Mouse (Mus musculus): ENCODE data around the gene Sec14l1.
A peak's percentile ranks its signal among the peaks of the same experiment; 100 is the strongest.

Sec14l1 gene

GRCm38 (mm10) chr11:117111967-117112648, 2.9 kb upstream of the Sec14l1 start:
- no peak for DNase-seq

- DNase-seq, result no peak
These were observed 2.3 kb upstream of the Sec14l1 start for GRCm38 (mm10) chr11:117112649-117113051.

- DNase-seq, result peak; percentile 57 to 61
These were observed 1.6 kb upstream of the Sec14l1 start for GRCm38 (mm10) chr11:117113377-117113776.

DNA sequence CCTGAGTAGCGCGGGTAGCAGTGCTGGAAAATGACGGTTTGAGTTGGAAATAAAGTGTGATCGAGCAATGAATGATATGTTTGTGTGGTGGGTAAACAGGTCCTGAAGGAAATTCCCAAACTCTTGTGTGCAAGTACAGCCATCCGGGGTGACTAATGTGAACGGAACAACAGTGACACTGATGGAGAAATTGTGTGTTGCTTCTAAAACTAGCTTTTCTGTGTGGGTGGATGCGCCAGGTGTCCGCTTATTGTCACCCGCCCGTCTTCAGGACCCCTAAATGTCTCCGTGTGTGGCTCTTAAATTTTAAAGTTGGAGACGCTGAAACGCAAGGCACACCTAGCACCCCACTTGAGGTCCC, 757 bp upstream of the Sec14l1 start:
- DNase-seq, result no peak

- no peak for DNase-seq
These were observed 615 bp downstream of the Sec14l1 start for GRCm38 (mm10) chr11:117115346-117116219.

GRCm38 (mm10) chr11:117116350-117117303, 1.7 kb downstream of the Sec14l1 start:
- DNase-seq, result no peak

DNA sequence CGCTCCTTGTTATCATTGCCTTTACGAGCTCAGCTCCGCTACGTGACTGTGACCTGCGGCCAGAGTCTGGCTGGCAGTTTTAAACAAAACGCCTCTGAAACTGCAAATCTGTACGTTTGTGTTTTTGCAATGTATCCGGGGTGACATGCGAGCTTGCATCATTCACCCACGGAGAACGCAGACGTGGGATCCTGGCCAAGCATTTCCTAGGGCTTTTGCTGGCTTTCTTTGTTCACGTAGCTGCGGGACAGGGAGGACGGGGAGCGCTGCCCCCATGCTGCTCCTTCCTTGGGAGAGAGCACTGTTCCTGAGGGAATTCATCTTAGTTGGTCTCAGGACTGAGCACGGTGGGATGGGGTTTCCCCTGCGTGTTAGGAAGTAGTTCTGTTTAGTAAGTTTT, 2.4 kb downstream of the Sec14l1 start:
- no peak for DNase-seq

GRCm38 (mm10) chr11:117117791-117118190, 2.8 kb downstream of the Sec14l1 start:
- no peak for DNase-seq

GRCm38 (mm10) chr11:117118248-117118647, 3.3 kb downstream of the Sec14l1 start:
- no peak for DNase-seq

GRCm38 (mm10) chr11:117118721-117119321, 3.9 kb downstream of the Sec14l1 start:
- DNase-seq, result no peak

- no peak for DNase-seq
These were observed 4.8 kb downstream of the Sec14l1 start for GRCm38 (mm10) chr11:117119723-117120122.

- DNase-seq, result no peak
These were observed 5.6 kb downstream of the Sec14l1 start for GRCm38 (mm10) chr11:117120285-117121163.

- no peak for DNase-seq
These were observed 6.2 kb downstream of the Sec14l1 start for GRCm38 (mm10) chr11:117121164-117121535.

DNA sequence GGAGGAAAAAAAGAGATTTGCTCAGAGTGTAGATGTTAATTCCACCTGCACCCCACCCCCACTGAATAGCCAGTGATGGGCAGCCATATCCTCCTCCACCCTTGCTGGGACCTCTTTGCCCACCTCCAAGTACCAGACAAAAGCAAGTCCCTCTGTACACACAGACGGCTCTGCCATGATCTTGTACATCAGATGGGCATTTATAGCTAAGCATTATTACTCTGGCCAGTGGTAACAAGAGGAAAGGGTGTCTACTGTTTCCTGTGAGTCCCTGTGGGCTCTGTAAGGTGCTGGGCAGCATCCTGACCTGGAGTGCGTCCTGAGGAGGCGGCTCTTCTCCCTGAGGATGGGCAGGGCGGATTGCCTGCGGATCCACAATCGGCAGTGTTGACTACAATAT, 7.0 kb downstream of the Sec14l1 start:
- DNase-seq, result no peak

- DNase-seq, result no peak
These were observed 8.6 kb downstream of the Sec14l1 start for GRCm38 (mm10) chr11:117123418-117124085.

DNA sequence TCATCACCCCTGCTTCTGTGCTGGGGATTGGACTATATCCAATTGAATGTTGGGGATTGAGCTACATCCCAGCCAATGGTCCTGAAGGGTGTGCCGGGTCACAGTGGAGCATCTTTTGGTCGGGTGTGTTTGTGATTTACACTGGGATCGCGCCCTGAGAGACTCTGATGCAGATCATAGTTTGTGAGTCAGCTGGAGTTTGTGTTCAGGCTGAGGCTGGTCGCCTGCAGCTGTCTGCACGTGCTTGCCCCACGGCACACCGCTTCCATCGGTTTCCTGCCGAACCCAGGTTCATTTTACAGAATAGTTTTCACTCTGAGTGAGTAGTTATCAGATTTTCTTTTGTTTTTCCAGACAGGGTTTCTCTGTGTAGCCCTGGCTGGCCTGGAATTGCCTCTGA, 9.6 kb downstream of the Sec14l1 start:
- DNase-seq, result no peak

DNA sequence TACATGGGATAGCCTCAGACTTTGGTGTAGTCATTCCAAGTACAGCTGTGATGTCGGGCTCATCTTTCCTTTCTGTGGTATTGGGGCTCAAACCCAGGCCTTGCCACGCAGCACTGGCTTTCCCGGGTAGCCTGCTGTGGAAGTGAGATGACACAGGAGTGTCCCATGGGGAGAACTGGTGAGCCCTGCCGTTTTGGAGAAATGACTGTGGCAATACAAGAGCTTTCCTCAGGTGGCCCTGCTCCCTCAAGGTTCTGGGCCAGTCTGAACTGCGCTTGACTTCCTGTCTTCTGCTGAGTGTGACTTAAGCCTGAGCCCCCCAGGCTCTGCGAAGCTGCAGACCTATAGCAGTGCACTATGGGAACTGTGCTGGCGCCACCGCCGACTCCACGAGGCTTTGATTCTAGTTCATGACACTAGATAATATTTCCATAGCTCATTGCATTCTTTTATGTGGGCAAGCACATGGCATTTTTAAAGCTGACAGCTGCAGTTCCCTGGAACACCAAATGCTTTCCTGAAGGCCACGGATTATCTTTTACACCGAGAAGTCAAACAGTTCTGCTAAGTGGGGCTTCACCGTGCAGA, 12.4 kb downstream of the Sec14l1 start:
- no peak for DNase-seq

- no peak for DNase-seq
These were observed 13.1 kb downstream of the Sec14l1 start for GRCm38 (mm10) chr11:117127931-117128548.

DNA sequence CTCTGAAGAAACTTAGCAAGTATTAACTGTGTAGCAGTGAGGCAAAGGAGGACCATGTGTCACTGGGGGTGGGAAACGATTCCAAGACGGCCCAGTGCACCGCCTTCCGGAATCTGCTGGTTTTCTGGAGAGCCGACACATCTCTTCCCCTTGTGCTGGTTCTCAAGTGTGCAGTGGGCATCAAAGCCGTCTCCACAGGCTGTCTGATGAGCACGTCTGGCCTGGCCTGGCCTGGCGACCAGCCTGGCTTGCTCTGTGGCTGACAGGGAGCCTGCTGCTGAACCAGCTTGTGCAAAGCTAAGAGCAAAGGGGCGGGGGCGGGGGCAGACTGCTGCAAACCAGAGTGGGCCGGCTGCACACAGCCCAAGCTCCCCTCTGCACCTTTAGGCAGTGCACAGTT, 14.5 kb downstream of the Sec14l1 start:
- no peak for DNase-seq

GRCm38 (mm10) chr11:117130068-117130467, 15.1 kb downstream of the Sec14l1 start:
- DNase-seq, result no peak
